Mouse (Mus musculus): ENCODE results near the gene Stxbp1.

DNA sequence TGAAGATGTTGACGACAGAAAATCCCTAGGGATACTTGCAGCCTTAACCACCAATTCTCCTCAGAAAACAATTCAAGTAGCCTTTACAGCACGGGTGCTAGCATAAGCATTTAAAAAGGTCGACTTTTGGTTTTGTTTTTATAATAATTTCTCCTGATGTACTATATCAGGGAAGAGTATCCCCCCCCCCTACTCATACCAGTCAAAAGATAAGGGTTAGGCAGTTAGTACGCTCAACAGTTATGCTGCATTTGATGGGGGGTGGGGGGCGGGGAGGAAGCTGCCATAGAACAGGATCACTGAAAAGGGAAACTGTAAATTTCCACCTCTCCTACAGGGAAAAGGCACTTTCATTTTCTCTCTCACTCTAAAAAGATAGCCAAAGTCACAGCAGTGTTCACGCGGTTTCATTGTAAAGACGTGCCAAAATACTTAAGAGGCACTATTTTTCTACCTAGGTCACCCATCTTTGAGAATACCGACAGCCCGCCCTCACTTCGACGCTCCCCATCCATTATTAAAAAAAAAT, 1.4 kb downstream of the Stxbp1 start:
- no peak for TF ChIP-seq CTCF (IDR thresholded peaks at IDR 0.05; ENCODE audit: low read depth)
- no peak for TF ChIP-seq EP300 (IDR thresholded peaks at IDR 0.05; ENCODE audit: low read depth)

Measured in liver, postnatal 0 days (tissue).